Mouse (Mus musculus): Measurements from ENCODE around the gene Gm3839.
A peak's percentile ranks its signal among the peaks of the same experiment; 100 is the strongest.
"Not testable (repeated sequence)": the region's sequence is repeated elsewhere in the genome, so short reads cannot be mapped to it uniquely, and the experiment has no call there.

Gm3839 gene

GRCm38 (mm10) chr14:11356626-11357025 is at the start of gene Gm3839:
Gene Gm3839 (minus strand): TSS chr14:11356726.
- not testable (repeated sequence) for DNase-seq (ENCODE audit: low spot score)

GRCm38 (mm10) chr14:11405661-11406060 is 49.1 kb upstream of the Gm3839 start:
- DNase-seq (ENCODE audit: low spot score): no peak

- DNase-seq (ENCODE audit: low spot score): no peak
Measured at GRCm38 (mm10) chr14:11377846-11378245, 21.3 kb upstream of the Gm3839 start.

- peak; percentile 13 for DNase-seq (ENCODE audit: low spot score)
Measured at GRCm38 (mm10) chr14:11375225-11375624, 18.7 kb upstream of the Gm3839 start.

GRCm38 (mm10) chr14:11346086-11346485 is 10.4 kb downstream of the Gm3839 start:
- no peak for DNase-seq (ENCODE audit: low spot score)

- no peak for DNase-seq (ENCODE audit: low spot score)
Measured at GRCm38 (mm10) chr14:11329993-11330392, 26.5 kb downstream of the Gm3839 start.

GRCm38 (mm10) chr14:11307079-11307478 is 49.4 kb downstream of the Gm3839 start:
- DNase-seq (ENCODE audit: low spot score): peak; percentile 9

GRCm38 (mm10) chr14:11287956-11288355 is 68.6 kb downstream of the Gm3839 start:
- DNase-seq (ENCODE audit: low spot score): not testable (repeated sequence)

GRCm38 (mm10) chr14:11257161-11257705 is 99.3 kb downstream of the Gm3839 start:
- DNase-seq (ENCODE audit: low spot score): no peak

GRCm38 (mm10) chr14:11248053-11248452 is 108.5 kb downstream of the Gm3839 start:
- DNase-seq (ENCODE audit: low spot score): no peak

GRCm38 (mm10) chr14:11244546-11244945 is 112.0 kb downstream of the Gm3839 start:
- DNase-seq (ENCODE audit: low spot score): no peak

GRCm38 (mm10) chr14:11232086-11232485 is 124.4 kb downstream of the Gm3839 start:
- no peak for DNase-seq (ENCODE audit: low spot score)

Measured in left cerebral cortex, adult 11 months (tissue).